Mouse (Mus musculus) embryonic fibroblast, embryonic 13.5 days (primary cell): ENCODE results near the gene Socs3.

ENCODE experiments used
- CTCF ChIP-seq: IDR thresholded peaks from 2 replicates; pipeline ENCODE4 v1.5.1; 2011; ENCODE audit warnings: mild to moderate bottlenecking, control low read depth, low read length, moderate library complexity, borderline replicate concordance; ENCODE audit not compliant: insufficient read depth
- POLR2A ChIP-seq: IDR thresholded peaks from 2 replicates; pipeline ENCODE4 v1.6.1; 2011; ENCODE audit warnings: low read depth, mild to moderate bottlenecking, control low read depth, low read length, moderate library complexity

DNA sequence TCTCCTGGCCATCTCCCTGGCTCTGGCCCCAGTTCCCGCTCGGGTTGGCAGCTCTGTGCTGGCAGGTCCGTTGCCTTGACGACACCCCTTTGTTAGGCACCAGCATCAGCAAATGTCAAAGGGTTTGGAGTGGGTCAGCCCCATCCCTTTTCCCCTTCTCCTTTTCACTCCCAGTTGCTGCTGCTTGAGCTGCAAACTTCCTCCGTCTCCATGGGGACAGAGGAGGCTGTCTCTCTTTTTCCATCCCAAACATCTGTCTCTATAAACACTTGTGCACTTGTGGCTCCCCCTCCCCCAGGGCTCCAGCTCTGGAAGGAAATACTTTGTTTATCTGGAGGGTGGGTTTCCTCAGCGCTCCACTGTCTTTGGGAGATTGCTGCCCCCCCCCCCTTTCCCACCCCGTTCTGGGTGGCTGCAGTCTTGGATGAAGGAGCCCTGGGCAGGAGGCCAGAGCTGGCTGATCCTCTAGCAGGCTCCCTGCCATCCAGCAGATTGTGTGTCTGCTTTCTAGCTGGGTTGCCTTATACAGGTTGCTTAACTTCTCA lies 30.0 kb downstream of the Socs3 start:
- TF ChIP-seq CTCF: no peak
- TF ChIP-seq POLR2A: no peak
